Mouse (Mus musculus) frontal cortex, postnatal 10 days (tissue): ENCODE results near the gene Lrrc75a.

ENCODE experiments used
- DNase-seq, 2 experiments: peaks; one replicate each; pipeline ENCODE4 v3.0.0; 2022; ENCODE audit warnings: low spot score in 2 of 2, mixed read lengths in 1 of 2

Gene Lrrc75a

GRCm38 (mm10) chr11:62645732-62646494 lies 2.4 kb downstream of the Lrrc75a start:
- peak; percentile 54 to 57 for DNase-seq

- no peak for DNase-seq
These were observed 3.0 kb downstream of the Lrrc75a start for GRCm38 (mm10) chr11:62645337-62645675.

GRCm38 (mm10) chr11:62644602-62645336 lies 3.6 kb downstream of the Lrrc75a start:
- no peak for DNase-seq

- no peak for DNase-seq
These were observed 4.5 kb downstream of the Lrrc75a start for GRCm38 (mm10) chr11:62643681-62644363.

GRCm38 (mm10) chr11:62643011-62643631 lies 5.2 kb downstream of the Lrrc75a start:
- no peak for DNase-seq

GRCm38 (mm10) chr11:62642023-62642844 lies 6.1 kb downstream of the Lrrc75a start:
- DNase-seq, result no peak

GRCm38 (mm10) chr11:62640378-62640777 lies 7.9 kb downstream of the Lrrc75a start:
- no peak for DNase-seq

- DNase-seq, result no peak
These were observed 9.9 kb downstream of the Lrrc75a start for GRCm38 (mm10) chr11:62638402-62638801.

GRCm38 (mm10) chr11:62637806-62638205 lies 10.5 kb downstream of the Lrrc75a start:
- no peak for DNase-seq

GRCm38 (mm10) chr11:62637401-62637800 lies 10.9 kb downstream of the Lrrc75a start:
- no peak for DNase-seq

GRCm38 (mm10) chr11:62636840-62637221 lies 11.5 kb downstream of the Lrrc75a start:
- peak in 1 of 2 experiments; percentile 65 for DNase-seq

GRCm38 (mm10) chr11:62636105-62636839 lies 12.1 kb downstream of the Lrrc75a start:
- no peak for DNase-seq

GRCm38 (mm10) chr11:62635406-62635805 lies 12.9 kb downstream of the Lrrc75a start:
- no peak for DNase-seq

- DNase-seq, result no peak
These were observed 17.2 kb downstream of the Lrrc75a start for GRCm38 (mm10) chr11:62631138-62631537.

GRCm38 (mm10) chr11:62630225-62630821 lies 18.0 kb downstream of the Lrrc75a start:
- no peak for DNase-seq

GRCm38 (mm10) chr11:62629352-62630224 lies 18.7 kb downstream of the Lrrc75a start:
- DNase-seq, result no peak

- no peak for DNase-seq
These were observed 23.7 kb downstream of the Lrrc75a start for GRCm38 (mm10) chr11:62624341-62625291.

- no peak for DNase-seq
These were observed 25.5 kb downstream of the Lrrc75a start for GRCm38 (mm10) chr11:62622850-62623249.
